Mouse (Mus musculus) testis, adult 2 months (tissue): ENCODE data around the gene Foxo3. TPM values are rescaled to one million over a fixed set of nuclear protein-coding genes. Genes with fewer than 3 reads are reported as not detected.

Source experiments
- H3K27ac ChIP-seq: fragments of 200-500 bp; 2 replicates; pipeline ENCODE4 v1.5.1; 2012; ENCODE audit warnings: low read depth, low read length; ENCODE audit not compliant: control insufficient read depth, insufficient read depth
- H3K27me3 ChIP-seq: fragments of 200-500 bp; 2 replicates; pipeline ENCODE4 v1.6.1; 2012; ENCODE audit warnings: mild to moderate bottlenecking, low read length, moderate library complexity; ENCODE audit not compliant: control insufficient read depth, insufficient read depth
- H3K36me3 ChIP-seq: fragments of 200-500 bp; 2 replicates; pipeline ENCODE4 v1.6.1; 2012; ENCODE audit warnings: mild to moderate bottlenecking, low read length; ENCODE audit not compliant: control insufficient read depth, insufficient read depth
- H3K4me1 ChIP-seq: fragments of 200-500 bp; 2 replicates; pipeline ENCODE4 v1.6.1; 2012; ENCODE audit warnings: low read length; ENCODE audit not compliant: control insufficient read depth, insufficient read depth
- H3K4me3 ChIP-seq: fragments of 200-500 bp; 2 replicates; pipeline ENCODE4 v1.5.1; 2012; ENCODE audit warnings: low read depth, mild to moderate bottlenecking, low read length, moderate library complexity, mixed read lengths; ENCODE audit not compliant: control insufficient read depth
- CTCF ChIP-seq: fragments of 200-500 bp; IDR thresholded peaks from 2 replicates; pipeline ENCODE4 v1.5.1; 2012; ENCODE audit warnings: low read depth, mild to moderate bottlenecking, inconsistent platforms, low read length, moderate library complexity; ENCODE audit not compliant: control insufficient read depth, insufficient read depth, insufficient replicate concordance
- POLR2A ChIP-seq: fragments of 200-500 bp; IDR thresholded peaks from 2 replicates; pipeline ENCODE4 v1.6.1; 2012; ENCODE audit warnings: low read depth, mild to moderate bottlenecking, inconsistent platforms, low read length, moderate library complexity; ENCODE audit not compliant: control insufficient read depth
- polyA plus RNA-seq: library from polyadenylated mRNA; depleted of rRNA; stranded (reverse); fragments of >200 nt; gene quantifications from 2 replicates; pipeline ENCODE4 v1.2.3, GENCODE M21; 2012

The Foxo3 gene
- polyA plus RNA-seq, 1 experiment: 9.8 TPM

DNA sequence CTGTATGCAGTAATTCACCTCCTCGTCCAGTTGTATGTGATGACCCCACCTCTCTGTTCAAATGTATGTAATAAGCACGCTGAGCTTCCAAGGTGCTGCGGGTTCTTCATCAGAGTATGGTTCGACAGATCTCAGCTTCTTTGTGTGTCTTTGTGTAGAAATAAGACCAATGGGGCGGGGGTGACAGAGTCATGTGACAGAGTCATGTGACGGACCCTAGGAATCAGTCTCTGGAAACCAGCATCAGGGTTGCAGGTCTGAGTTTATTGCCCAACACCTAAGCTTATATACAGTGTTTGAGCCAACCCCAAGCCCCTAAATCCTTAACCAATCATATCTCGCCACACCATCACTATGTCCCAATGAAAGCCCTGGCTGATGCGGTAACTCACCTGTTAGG is 29.9 kb upstream of the Foxo3 start:
- no peak for TF ChIP-seq POLR2A
- no peak for TF ChIP-seq CTCF
- Histone ChIP-seq H3K27me3 (no peaks in the 10 kb centered on the region), H3K4me3 (no peak overlapping the region)

GRCm38 (mm10) chr10:42300805-42301204 is 24.2 kb upstream of the Foxo3 start:
- Histone ChIP-seq H3K4me1 (no peaks in the 10 kb centered on the region), H3K36me3 (no peaks in the 10 kb centered on the region), H3K27ac (no peak overlapping the region), H3K4me3 (no peak overlapping the region), H3K27me3 (no peaks in the 10 kb centered on the region)
- TF ChIP-seq POLR2A: no peak
- no peak for TF ChIP-seq CTCF

More for the DNA sequence above, 29.9 kb upstream of the Foxo3 start:
- peaks cover 15% of the 10 kb centered on the region for H3K4me1 ChIP-seq
- no peaks in the 10 kb centered on the region for H3K36me3 ChIP-seq
- H3K27ac ChIP-seq: no peak overlapping the region

GRCm38 (mm10) chr10:42299967-42300366 is 23.4 kb upstream of the Foxo3 start:
- no peaks in the 10 kb centered on the region for H3K4me1 ChIP-seq
- H3K4me3 ChIP-seq: no peak overlapping the region
- H3K27ac ChIP-seq: peak overlapping the region; percentile 46
- H3K36me3 ChIP-seq: no peaks in the 10 kb centered on the region
- H3K27me3 ChIP-seq: no peaks in the 10 kb centered on the region
- TF ChIP-seq CTCF: no peak
- TF ChIP-seq POLR2A: no peak

DNA sequence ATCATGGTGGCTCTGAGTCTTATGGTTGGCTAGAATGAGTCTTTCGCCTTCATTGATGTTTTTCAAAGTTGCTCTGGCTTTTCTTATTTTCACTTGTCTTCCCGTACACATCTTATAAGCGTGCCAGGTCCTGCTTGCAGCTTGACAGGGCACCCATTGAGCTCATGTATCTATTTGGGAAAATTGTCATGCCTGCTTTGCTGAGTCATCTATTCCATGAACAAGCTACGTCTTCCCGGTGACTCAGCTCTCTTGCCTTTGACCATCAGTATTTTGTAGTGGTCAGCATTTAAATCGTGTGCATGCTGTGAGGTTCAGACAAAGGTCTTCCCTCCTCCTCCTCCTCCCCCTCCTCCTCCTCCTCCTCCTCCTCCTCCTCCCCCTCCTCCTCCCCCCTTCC is 22.9 kb upstream of the Foxo3 start:
- TF ChIP-seq POLR2A: no peak
- no peak for TF ChIP-seq CTCF
- Histone ChIP-seq H3K27ac (no peak overlapping the region), H3K27me3 (no peaks in the 10 kb centered on the region), H3K4me1 (no peaks in the 10 kb centered on the region), H3K36me3 (no peaks in the 10 kb centered on the region), H3K4me3 (no peak overlapping the region)

- H3K27ac ChIP-seq: no peak overlapping the region
- no peak overlapping the region for H3K4me3 ChIP-seq
- TF ChIP-seq POLR2A (no peak), CTCF (no peak)
- no peaks in the 10 kb centered on the region for H3K4me1 ChIP-seq
- no peaks in the 10 kb centered on the region for H3K36me3 ChIP-seq
- no peaks in the 10 kb centered on the region for H3K27me3 ChIP-seq
These were observed 21.4 kb upstream of the Foxo3 start for GRCm38 (mm10) chr10:42297954-42298353.

GRCm38 (mm10) chr10:42297109-42297508 is 20.6 kb upstream of the Foxo3 start:
- H3K36me3 ChIP-seq: no peaks in the 10 kb centered on the region
- H3K27ac ChIP-seq: no peak overlapping the region
- TF ChIP-seq CTCF (no peak), POLR2A (no peak)
- no peaks in the 10 kb centered on the region for H3K27me3 ChIP-seq
- H3K4me3 ChIP-seq: no peak overlapping the region
- no peaks in the 10 kb centered on the region for H3K4me1 ChIP-seq

DNA sequence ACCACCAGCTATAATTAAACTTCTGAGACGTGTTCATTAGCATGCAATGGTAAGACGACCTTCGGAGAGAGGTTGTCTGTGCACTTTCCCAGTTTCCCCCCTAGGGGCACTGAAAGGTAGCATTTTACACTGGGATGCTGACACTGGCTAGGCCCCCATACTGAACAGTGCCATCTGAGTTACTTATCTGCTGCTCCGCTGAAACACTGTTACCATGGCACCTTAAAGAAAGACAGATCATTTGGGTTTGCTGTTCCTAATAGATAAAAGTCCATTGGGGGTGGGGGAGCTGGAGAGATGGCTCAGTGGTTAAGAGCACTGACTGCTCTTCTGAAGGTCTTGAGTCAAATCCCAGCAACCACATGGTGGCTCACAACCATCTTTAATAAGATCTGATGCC is 20.0 kb upstream of the Foxo3 start:
- Histone ChIP-seq H3K36me3 (no peaks in the 10 kb centered on the region), H3K27me3 (no peaks in the 10 kb centered on the region), H3K4me3 (no peak overlapping the region), H3K4me1 (no peaks in the 10 kb centered on the region), H3K27ac (no peak overlapping the region)
- no peak for TF ChIP-seq CTCF
- no peak for TF ChIP-seq POLR2A

DNA sequence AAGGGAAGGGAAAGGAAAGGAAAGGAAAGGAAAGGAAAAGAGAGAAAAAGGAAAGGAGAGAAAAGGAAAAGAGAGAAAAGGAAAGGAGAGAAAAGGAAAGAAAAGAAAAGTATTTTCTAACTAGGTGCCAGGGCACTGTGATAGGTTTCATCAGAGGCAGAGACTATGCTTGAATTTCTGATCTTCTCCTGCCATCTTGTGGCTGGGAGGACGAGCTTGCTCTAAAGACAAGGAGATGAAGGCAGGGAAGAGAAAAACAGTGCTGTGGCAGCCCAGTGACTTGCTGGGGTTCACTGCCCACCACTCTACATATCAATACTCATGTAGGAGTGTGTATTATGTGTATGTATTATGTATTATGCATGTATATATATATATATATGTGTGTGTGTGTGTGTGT is 18.5 kb upstream of the Foxo3 start:
- H3K4me3 ChIP-seq: no peak overlapping the region
- H3K36me3 ChIP-seq: no peaks in the 10 kb centered on the region
- no peaks in the 10 kb centered on the region for H3K4me1 ChIP-seq
- no peak overlapping the region for H3K27ac ChIP-seq
- TF ChIP-seq POLR2A (no peak), CTCF (no peak; the same call in 1 of the 2 replicates)
- no peaks in the 10 kb centered on the region for H3K27me3 ChIP-seq
